Mouse (Mus musculus) kidney, postnatal 0 days (tissue): Measurements from ENCODE around the gene Dhrs7c. TPM values are rescaled to one million over a fixed set of nuclear protein-coding genes. Genes with fewer than 3 reads are reported as not detected.

ENCODE experiments used
- ATAC-seq: fragments of 200-750 bp; cut with Nextera tagmentation; replicated peaks from 2 replicates; pipeline ENCODE4 v1.8.0; 2017; ENCODE audit warnings: low read depth, moderate number of reproducible peaks, moderate TSS enrichment, moderate library complexity; ENCODE audit not compliant: low FRiP score
- DNase-seq: peaks from one replicate; pipeline ENCODE4 v3.0.0-alpha.2; 2016; ENCODE audit warnings: low spot score
- H3K27ac ChIP-seq: fragments of 300-500 bp; sonication (generic); 2 replicates; pipeline ENCODE4 v1.5.1; 2014; ENCODE audit warnings: mild to moderate bottlenecking
- H3K27me3 ChIP-seq: fragments of 300-500 bp; sonication (generic); 2 replicates; pipeline ENCODE4 v1.6.1; 2014; ENCODE audit warnings: low read length, mixed read lengths; ENCODE audit not compliant: insufficient read depth
- H3K36me3 ChIP-seq: fragments of 300-500 bp; sonication (generic); 2 replicates; pipeline ENCODE4 v1.6.1; 2014; ENCODE audit warnings: low read length, mixed read lengths; ENCODE audit not compliant: insufficient read depth
- H3K4me1 ChIP-seq: fragments of 300-500 bp; sonication (generic); replicated peaks from 2 replicates; pipeline ENCODE4 v1.6.1; 2014; ENCODE audit warnings: antibody characterized with exemption, low read length, mixed read lengths; ENCODE audit not compliant: insufficient read depth
- H3K4me2 ChIP-seq: fragments of 300-500 bp; sonication (generic); 2 replicates; pipeline ENCODE4 v1.6.1; 2014; ENCODE audit warnings: mild to moderate bottlenecking, low read length, moderate library complexity, mixed read lengths
- H3K4me3 ChIP-seq: fragments of 300-500 bp; sonication (generic); replicated peaks from 2 replicates; pipeline ENCODE4 v1.5.1; 2014; ENCODE audit warnings: low read depth, low read length
- H3K9ac ChIP-seq: fragments of 300-500 bp; sonication (generic); 2 replicates; pipeline ENCODE4 v1.6.1; 2014; ENCODE audit warnings: low read depth, low read length
- H3K9me3 ChIP-seq: fragments of 300-500 bp; sonication (generic); replicated peaks from 2 replicates; pipeline ENCODE4 v1.6.1; 2016; ENCODE audit warnings: low read length, inconsistent platforms, mixed read lengths
- CTCF ChIP-seq: IDR thresholded peaks from 2 replicates; pipeline ENCODE4 v1.5.1; 2016; ENCODE audit warnings: antibody characterized with exemption, low read depth, mild to moderate bottlenecking, moderate library complexity
- WGBS: fragments of 180-500 bp; shearing (Covaris S2); extraction: QIAGEN DNeasy Blood & Tissue Kit; methylation state at CpG from one replicate; pipeline ENCODE4 v1.1.7; 2014; 5-methylcytosine and 5-hydroxymethylcytosine counted together
- polyA plus RNA-seq: library from polyadenylated mRNA; unstranded; fragments of >200 nt; fragmentation: Nextera tagmentation; extraction: Ambion mirVana; gene quantifications from 2 replicates; pipeline ENCODE4 v1.2.1, GENCODE M21; 2015

Gene Dhrs7c
- polyA plus RNA-seq, 1 experiment from 2014 or later: not detected

GRCm38 (mm10) chr11:67831820-67832219, 33.8 kb downstream of the Dhrs7c start:
- WGBS: 72% methylated on average over 5 of the region's 5 CpGs
- DNase-seq (no peak), ATAC-seq (no peak)

GRCm38 (mm10) chr11:67835408-67836078, 37.6 kb downstream of the Dhrs7c start:
- Histone ChIP-seq H3K9ac (no peak overlapping the region), H3K4me1 (no peaks in the 10 kb centered on the region), H3K27me3 (no peaks in the 10 kb centered on the region), H3K36me3 (no peaks in the 10 kb centered on the region), H3K27ac (no peak overlapping the region), H3K4me2 (no peak overlapping the region), H3K9me3 (no peaks in the 10 kb centered on the region), H3K4me3 (no peak overlapping the region)
- no peak for ATAC-seq
- TF ChIP-seq CTCF: no peak
- no peak for DNase-seq
- WGBS: 91% methylated on average over 10 of the region's 10 CpGs

More at GRCm38 (mm10) chr11:67831820-67832219, 33.8 kb downstream of the Dhrs7c start:
- Histone ChIP-seq H3K4me1 (no peaks in the 10 kb centered on the region), H3K9me3 (no peaks in the 10 kb centered on the region), H3K27me3 (no peaks in the 10 kb centered on the region), H3K4me2 (no peak overlapping the region), H3K9ac (no peak overlapping the region), H3K27ac (no peak overlapping the region), H3K36me3 (no peaks in the 10 kb centered on the region), H3K4me3 (no peak overlapping the region)
- no peak for TF ChIP-seq CTCF

GRCm38 (mm10) chr11:67839810-67840209, 41.8 kb downstream of the Dhrs7c start:
- no peaks in the 10 kb centered on the region for H3K36me3 ChIP-seq
- DNase-seq: no peak
- no peaks in the 10 kb centered on the region for H3K27me3 ChIP-seq
- no peaks in the 10 kb centered on the region for H3K4me1 ChIP-seq
- H3K4me2 ChIP-seq: no peak overlapping the region
- ATAC-seq: no peak
- TF ChIP-seq CTCF: no peak
- no peak overlapping the region for H3K9ac ChIP-seq
- no peaks in the 10 kb centered on the region for H3K9me3 ChIP-seq
- H3K4me3 ChIP-seq: no peak overlapping the region
- WGBS: 81% methylated on average over 1 of the region's 1 CpGs
- H3K27ac ChIP-seq: no peak overlapping the region

GRCm38 (mm10) chr11:67845193-67845592, 47.2 kb downstream of the Dhrs7c start:
- H3K9ac ChIP-seq: no peak overlapping the region
- DNase-seq: no peak

GRCm38 (mm10) chr11:67851770-67852169, 53.8 kb downstream of the Dhrs7c start:
- WGBS: 55% methylated on average over 5 of the region's 5 CpGs
- no peak overlapping the region for H3K9ac ChIP-seq
- H3K36me3 ChIP-seq: no peaks in the 10 kb centered on the region
- H3K27me3 ChIP-seq: no peaks in the 10 kb centered on the region
- no peak overlapping the region for H3K27ac ChIP-seq
- H3K4me2 ChIP-seq: no peak overlapping the region
- DNase-seq (no peak), ATAC-seq (no peak)
- H3K4me3 ChIP-seq: no peak overlapping the region
- no peak for TF ChIP-seq CTCF
- no peaks in the 10 kb centered on the region for H3K9me3 ChIP-seq
- no peaks in the 10 kb centered on the region for H3K4me1 ChIP-seq

More at GRCm38 (mm10) chr11:67845193-67845592, 47.2 kb downstream of the Dhrs7c start:
- H3K36me3 ChIP-seq: no peaks in the 10 kb centered on the region
- H3K27me3 ChIP-seq: no peaks in the 10 kb centered on the region
- no peaks in the 10 kb centered on the region for H3K4me1 ChIP-seq
- H3K27ac ChIP-seq: no peak overlapping the region
- H3K4me3 ChIP-seq: no peak overlapping the region
- no peak for TF ChIP-seq CTCF
- no peaks in the 10 kb centered on the region for H3K9me3 ChIP-seq
- no peak for ATAC-seq
- 86% methylated on average over 4 of the region's 4 CpGs for WGBS
- no peak overlapping the region for H3K4me2 ChIP-seq

- H3K4me3 ChIP-seq: no peak overlapping the region
- no peaks in the 10 kb centered on the region for H3K36me3 ChIP-seq
- H3K9me3 ChIP-seq: no peaks in the 10 kb centered on the region
- ATAC-seq: no peak
- no peaks in the 10 kb centered on the region for H3K27me3 ChIP-seq
- no peak for TF ChIP-seq CTCF
- DNase-seq: peak; percentile 47
- no peak overlapping the region for H3K9ac ChIP-seq
- 27% methylated on average over 6 of the region's 6 CpGs for WGBS
- no peaks in the 10 kb centered on the region for H3K4me1 ChIP-seq
- H3K27ac ChIP-seq: no peak overlapping the region
- H3K4me2 ChIP-seq: no peak overlapping the region
Observed at GRCm38 (mm10) chr11:67853996-67854395, 56.0 kb downstream of the Dhrs7c start.

- DNase-seq: peak; percentile 45
- H3K27ac ChIP-seq: no peak overlapping the region
- no peaks in the 10 kb centered on the region for H3K27me3 ChIP-seq
- H3K9me3 ChIP-seq: no peaks in the 10 kb centered on the region
- H3K36me3 ChIP-seq: no peaks in the 10 kb centered on the region
- no peaks in the 10 kb centered on the region for H3K4me1 ChIP-seq
- no peak overlapping the region for H3K9ac ChIP-seq
- H3K4me3 ChIP-seq: no peak overlapping the region
- ATAC-seq: no peak
- 51% methylated on average over 2 of the region's 2 CpGs for WGBS
- H3K4me2 ChIP-seq: no peak overlapping the region
- TF ChIP-seq CTCF: peak; percentile 72
Observed at GRCm38 (mm10) chr11:67855035-67855434, 57.0 kb downstream of the Dhrs7c start.
